Mouse (Mus musculus): Measurements from ENCODE around the gene 1700003F12Rik.

Gene 1700003F12Rik

GRCm38 (mm10) chr2:154546711-154547110 is at the start of gene 1700003F12Rik:
TSS of gene 1700003F12Rik (plus strand) at chr2:154547085.
- no peak for DNase-seq (ENCODE audit: low read depth, low spot score)

GRCm38 (mm10) chr2:154498571-154498970 is 48.3 kb upstream of the 1700003F12Rik start:
- no peak for DNase-seq (ENCODE audit: low read depth, low spot score)

GRCm38 (mm10) chr2:154499717-154500247 is 47.1 kb upstream of the 1700003F12Rik start:
- no peak for DNase-seq (ENCODE audit: low read depth, low spot score)

GRCm38 (mm10) chr2:154500758-154501157 is 46.1 kb upstream of the 1700003F12Rik start:
- DNase-seq (ENCODE audit: low read depth, low spot score): no peak

GRCm38 (mm10) chr2:154507076-154507475 is 39.8 kb upstream of the 1700003F12Rik start:
- DNase-seq (ENCODE audit: low read depth, low spot score): no peak

GRCm38 (mm10) chr2:154507566-154508283 is 39.2 kb upstream of the 1700003F12Rik start:
- DNase-seq (ENCODE audit: low read depth, low spot score): no peak

- DNase-seq (ENCODE audit: low read depth, low spot score): no peak
These were observed 38.4 kb upstream of the 1700003F12Rik start for GRCm38 (mm10) chr2:154508450-154508849.

GRCm38 (mm10) chr2:154510141-154510540 is 36.7 kb upstream of the 1700003F12Rik start:
- DNase-seq (ENCODE audit: low read depth, low spot score): no peak

- no peak for DNase-seq (ENCODE audit: low read depth, low spot score)
These were observed 29.9 kb upstream of the 1700003F12Rik start for GRCm38 (mm10) chr2:154516944-154517343.

- DNase-seq (ENCODE audit: low read depth, low spot score): no peak
These were observed 29.5 kb upstream of the 1700003F12Rik start for GRCm38 (mm10) chr2:154517424-154517823.

- DNase-seq (ENCODE audit: low read depth, low spot score): no peak
These were observed 25.4 kb upstream of the 1700003F12Rik start for GRCm38 (mm10) chr2:154521449-154521848.

GRCm38 (mm10) chr2:154522334-154522733 is 24.6 kb upstream of the 1700003F12Rik start:
- no peak for DNase-seq (ENCODE audit: low read depth, low spot score)

- DNase-seq (ENCODE audit: low read depth, low spot score): no peak
These were observed 21.6 kb upstream of the 1700003F12Rik start for GRCm38 (mm10) chr2:154525285-154525684.

- no peak for DNase-seq (ENCODE audit: low read depth, low spot score)
These were observed 20.4 kb upstream of the 1700003F12Rik start for GRCm38 (mm10) chr2:154526531-154526930.

- no peak for DNase-seq (ENCODE audit: low read depth, low spot score)
These were observed 14.0 kb upstream of the 1700003F12Rik start for GRCm38 (mm10) chr2:154532888-154533287.

- no peak for DNase-seq (ENCODE audit: low read depth, low spot score)
These were observed 12.1 kb upstream of the 1700003F12Rik start for GRCm38 (mm10) chr2:154534704-154535270.

GRCm38 (mm10) chr2:154538310-154538709 is 8.6 kb upstream of the 1700003F12Rik start:
- DNase-seq (ENCODE audit: low read depth, low spot score): no peak

- DNase-seq (ENCODE audit: low read depth, low spot score): no peak
These were observed 8.2 kb upstream of the 1700003F12Rik start for GRCm38 (mm10) chr2:154538710-154539109.

- no peak for DNase-seq (ENCODE audit: low read depth, low spot score)
These were observed 7.2 kb upstream of the 1700003F12Rik start for GRCm38 (mm10) chr2:154539720-154540119.

GRCm38 (mm10) chr2:154541630-154542029 is 5.3 kb upstream of the 1700003F12Rik start:
- DNase-seq (ENCODE audit: low read depth, low spot score): no peak

GRCm38 (mm10) chr2:154543567-154544347 is 3.1 kb upstream of the 1700003F12Rik start:
- no peak for DNase-seq (ENCODE audit: low read depth, low spot score)

- DNase-seq (ENCODE audit: low read depth, low spot score): no peak
These were observed 1.8 kb downstream of the 1700003F12Rik start for GRCm38 (mm10) chr2:154548688-154549087.

All from retina, adult 2 months (tissue).